Mouse (Mus musculus) liver, embryonic 18 days (tissue): Measurements from ENCODE around the gene P2ry13. TPM values are rescaled to one million over a fixed set of nuclear protein-coding genes. Genes with fewer than 3 reads are reported as not detected.

Source experiments
- polyA plus RNA-seq: library from polyadenylated mRNA; depleted of rRNA; stranded (reverse); fragments of >200 nt; gene quantifications from 2 replicates; pipeline ENCODE4 v1.2.3, GENCODE M21; 2012; rRNA removed

The P2ry13 gene
- polyA plus RNA-seq = 4.6 and 5.8 TPM in 2 replicates

GRCm38 (mm10) chr3:59210727-59211126 is at the start of gene P2ry13:
TSS of gene P2ry13 (minus strand) at chr3:59210882.

GRCm38 (mm10) chr3:59194938-59195337 is 15.7 kb downstream of the P2ry13 start, which contains the start of gene Gpr87:
TSS of gene Gpr87 (minus strand) at chr3:59195104.

Other genes with a start within 250 kb of the P2ry13 start
- gene Med12l, start 205.1 kb downstream of the P2ry13 start, polyA plus RNA-seq = 1.1 TPM in 2 replicates
- gene Gpr171, start 109.1 kb downstream of the P2ry13 start, polyA plus RNA-seq = 0.55 and 0.89 TPM in 2 replicates
- gene P2ry14, start 57.3 kb downstream of the P2ry13 start, polyA plus RNA-seq = 9.5 and 9.7 TPM in 2 replicates
- not detected in 2 replicates for gene Gpr87, start 15.8 kb downstream of the P2ry13 start, polyA plus RNA-seq
- 2.6 TPM in 2 replicates for gene P2ry12, start 52.0 kb upstream of the P2ry13 start, polyA plus RNA-seq
- gene Igsf10, start 133.5 kb upstream of the P2ry13 start, polyA plus RNA-seq = 0.25 and 0.28 TPM in 2 replicates